Mouse (Mus musculus): ENCODE data around the gene Dohh.

The Dohh gene

GRCm38 (mm10) chr10:81400371-81401204, 16.4 kb downstream of the Dohh start:
- in situ Hi-C loops (cut with MboI; ENCODE audit: unreplicated experiment in 2 of 2): loop anchor here in 1 of 2 experiments (10.0 kb wide), 1 partner anchor 774 kb away; no protein-coding TSS in a partner anchor

DNA sequence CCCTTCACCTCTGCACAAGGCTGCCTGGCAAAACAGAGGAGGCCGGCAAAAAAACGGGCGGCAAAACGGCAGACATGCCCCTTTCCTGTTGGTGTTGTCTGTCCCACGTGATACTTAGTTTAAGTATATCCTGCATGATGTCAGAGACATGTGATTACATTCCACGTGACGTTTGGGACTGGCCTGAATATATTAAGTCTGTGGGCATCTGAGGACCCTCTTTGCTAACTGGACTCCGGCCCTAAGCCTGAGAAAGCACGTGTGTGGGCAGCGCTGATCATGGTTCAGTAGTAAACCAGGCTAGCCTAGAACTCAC, 16.9 kb downstream of the Dohh start:
- in situ Hi-C loops (cut with MboI; ENCODE audit: unreplicated experiment in 2 of 2): loop anchor here in 1 of 2 experiments (10.0 kb wide), 1 partner anchor 774 kb away; no protein-coding TSS in a partner anchor

GRCm38 (mm10) chr10:81401521-81402226, 17.4 kb downstream of the Dohh start:
- in situ Hi-C loops (cut with MboI; ENCODE audit: unreplicated experiment in 2 of 2): loop anchor here in 1 of 2 experiments (10.0 kb wide), 1 partner anchor 773 kb away; no protein-coding TSS in a partner anchor

DNA sequence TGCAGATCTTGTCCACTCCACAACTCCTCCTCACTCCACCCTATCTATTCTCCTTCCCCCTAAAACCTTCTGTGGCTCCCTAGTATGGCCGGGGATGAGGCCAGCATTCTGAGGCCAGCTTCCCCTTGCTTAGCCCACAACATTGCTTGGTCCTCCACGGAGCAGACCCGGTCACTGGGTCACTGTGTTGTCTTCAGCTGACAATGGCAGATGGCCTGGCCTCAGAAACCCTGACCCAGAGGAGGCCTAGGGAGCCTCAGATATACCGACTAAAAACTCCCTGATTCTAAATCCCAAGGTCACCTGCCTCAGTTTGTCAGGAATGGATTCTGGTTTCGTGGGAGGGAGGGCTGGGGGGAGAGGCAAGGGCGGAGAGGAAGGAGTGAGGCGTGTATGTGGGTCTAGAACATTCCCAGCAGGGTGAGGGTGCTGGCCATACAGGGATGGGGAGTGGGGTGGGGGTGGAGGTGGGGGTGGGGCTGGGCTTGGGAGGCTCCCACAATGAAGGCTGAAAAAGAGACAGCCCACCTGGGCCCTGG, 18.1 kb downstream of the Dohh start:
- in situ Hi-C loops (cut with MboI; ENCODE audit: unreplicated experiment in 2 of 2): loop anchor here in 1 of 2 experiments (10.0 kb wide), 1 partner anchor 773 kb away; no protein-coding TSS in a partner anchor

DNA sequence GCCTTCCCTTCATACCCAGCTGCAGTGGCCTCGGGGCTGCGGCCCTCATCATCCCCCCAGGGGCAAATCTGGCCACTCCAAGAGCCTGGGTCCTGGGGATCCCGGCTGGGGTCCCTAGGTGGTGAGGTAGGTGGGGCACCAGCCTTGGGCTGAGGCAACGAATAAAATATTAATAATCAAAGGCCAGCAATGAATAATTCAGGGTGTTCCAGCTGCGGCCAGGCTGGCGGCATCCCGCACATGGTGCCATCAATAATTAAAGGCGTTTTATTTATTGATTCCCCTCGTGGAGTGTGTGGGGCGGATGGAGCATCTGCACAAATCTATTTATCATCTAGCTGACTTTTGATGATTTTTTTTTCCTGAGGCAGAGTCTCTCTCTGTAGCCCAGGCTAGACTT, 19.3 kb downstream of the Dohh start:
- in situ Hi-C loops (cut with MboI; ENCODE audit: unreplicated experiment in 2 of 2): loop anchor here in 1 of 2 experiments (10.0 kb wide), 1 partner anchor 771 kb away; no protein-coding TSS in a partner anchor

DNA sequence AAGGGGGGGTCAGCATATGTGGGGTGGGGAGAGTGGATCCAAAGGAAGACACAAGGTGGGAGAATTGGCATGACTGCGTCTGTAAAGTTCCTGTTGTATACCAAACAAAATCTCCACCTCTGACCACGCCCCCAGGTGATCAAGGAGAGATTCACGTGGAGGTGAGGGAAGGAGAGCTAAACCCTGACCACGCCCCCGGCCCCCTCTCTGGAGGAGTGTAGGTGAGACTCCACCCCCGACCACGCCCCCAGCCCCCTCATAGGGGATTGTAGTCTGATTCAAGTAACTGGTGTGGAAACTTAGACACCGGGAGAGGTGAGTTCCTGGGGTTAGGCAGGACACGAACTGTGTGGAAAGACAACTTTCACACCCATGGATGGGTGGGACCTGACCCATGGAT, 19.9 kb downstream of the Dohh start:
- in situ Hi-C loops (cut with MboI; ENCODE audit: unreplicated experiment in 2 of 2): loop anchor here in 1 of 2 experiments (10.0 kb wide), 1 partner anchor 771 kb away; no protein-coding TSS in a partner anchor

GRCm38 (mm10) chr10:81404720-81405119, 20.5 kb downstream of the Dohh start:
- in situ Hi-C loops (cut with MboI; ENCODE audit: unreplicated experiment in 2 of 2): loop anchor here (5.0 to 10.0 kb wide), 2 partner anchors 38 to 770 kb away; no protein-coding TSS in a partner anchor

DNA sequence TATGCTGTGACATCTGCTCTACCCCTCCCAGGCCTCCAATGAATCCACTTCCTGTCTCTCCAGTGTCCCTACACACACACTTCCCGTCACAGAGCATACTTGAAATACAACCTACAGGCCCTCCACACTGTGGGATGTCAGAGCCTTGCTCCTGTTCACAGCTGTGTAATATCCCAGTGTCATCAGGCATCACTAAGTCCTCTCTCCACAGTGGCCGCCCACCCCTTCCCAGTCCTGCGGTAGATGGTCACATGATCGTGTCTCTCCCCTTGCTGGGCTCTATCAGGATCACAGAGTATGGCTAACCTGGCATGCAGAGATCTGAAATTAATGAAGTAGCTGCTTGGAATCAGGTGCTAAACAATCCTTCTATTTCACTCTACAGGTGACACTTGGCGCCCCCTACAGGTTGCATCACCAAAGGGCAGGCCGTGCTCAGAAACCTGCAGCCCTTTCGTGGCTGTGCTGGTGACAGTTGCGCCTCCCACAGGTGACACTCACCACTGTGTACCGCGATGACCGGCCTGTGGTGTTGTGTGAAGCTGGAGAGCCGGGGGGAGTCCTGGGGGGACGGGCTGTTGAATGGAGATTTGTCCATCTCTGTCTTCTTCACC, 21.5 kb downstream of the Dohh start:
- in situ Hi-C loops (cut with MboI; ENCODE audit: unreplicated experiment in 2 of 2): loop anchor here (5.0 to 10.0 kb wide), 2 partner anchors 37 to 769 kb away; no protein-coding TSS in a partner anchor

DNA sequence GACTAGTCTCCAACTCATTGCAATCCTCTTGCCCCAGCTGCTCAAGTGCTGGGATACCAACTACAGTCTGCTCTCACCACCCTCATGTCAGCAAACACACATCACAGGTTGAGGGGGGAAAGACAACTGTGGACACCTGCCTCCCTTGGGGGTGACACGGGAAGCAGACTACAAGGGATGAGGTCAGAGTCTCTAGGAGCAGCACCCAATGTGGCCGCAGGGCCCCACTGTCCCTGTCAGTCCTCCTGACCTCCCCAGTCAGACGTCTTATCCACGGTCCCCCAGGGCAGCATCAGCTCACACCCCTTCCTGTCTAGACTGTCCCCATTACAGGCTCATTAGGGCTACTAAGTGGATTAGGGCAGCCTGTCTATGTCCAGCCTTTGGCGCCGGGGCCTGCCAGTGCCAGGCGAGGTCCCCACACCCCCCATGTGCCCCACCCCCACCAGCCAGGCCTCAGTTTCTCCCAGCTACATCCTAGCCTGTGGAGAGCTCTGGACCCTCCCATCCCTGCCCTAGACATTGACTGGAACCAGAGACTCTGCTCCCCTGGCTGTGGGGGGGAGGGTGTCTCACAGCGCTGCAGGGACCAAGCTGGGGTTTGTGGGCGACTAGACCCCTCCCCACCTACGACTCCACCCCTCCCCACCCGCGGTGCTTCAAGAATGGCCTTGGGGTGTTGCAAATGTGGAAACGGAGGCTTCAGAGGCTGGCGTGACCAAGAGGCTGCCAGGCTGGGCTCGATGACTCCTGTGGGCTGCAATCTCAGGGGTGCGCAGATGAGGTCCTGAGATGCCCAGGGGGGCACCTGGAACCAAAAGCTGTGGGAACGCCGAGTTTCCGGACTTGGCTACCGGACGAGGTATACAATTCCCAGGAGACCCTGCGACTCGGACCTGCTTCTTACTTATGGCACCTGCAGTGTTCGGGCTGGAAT, 22.5 kb downstream of the Dohh start:
- in situ Hi-C loops (cut with MboI; ENCODE audit: unreplicated experiment in 2 of 2): loop anchor here (5.0 to 10.0 kb wide), 2 partner anchors 36 to 768 kb away; no protein-coding TSS in a partner anchor

- in situ Hi-C loops (cut with MboI; ENCODE audit: unreplicated experiment in 2 of 2): loop anchor here (5.0 to 10.0 kb wide), 2 partner anchors 35 to 767 kb away; no protein-coding TSS in a partner anchor
These were observed 23.6 kb downstream of the Dohh start for GRCm38 (mm10) chr10:81407539-81408423.

GRCm38 (mm10) chr10:81408424-81408729, 24.1 kb downstream of the Dohh start:
- in situ Hi-C loops (cut with MboI; ENCODE audit: unreplicated experiment in 2 of 2): loop anchor here (5.0 to 10.0 kb wide), 2 partner anchors 34 to 766 kb away; no protein-coding TSS in a partner anchor

DNA sequence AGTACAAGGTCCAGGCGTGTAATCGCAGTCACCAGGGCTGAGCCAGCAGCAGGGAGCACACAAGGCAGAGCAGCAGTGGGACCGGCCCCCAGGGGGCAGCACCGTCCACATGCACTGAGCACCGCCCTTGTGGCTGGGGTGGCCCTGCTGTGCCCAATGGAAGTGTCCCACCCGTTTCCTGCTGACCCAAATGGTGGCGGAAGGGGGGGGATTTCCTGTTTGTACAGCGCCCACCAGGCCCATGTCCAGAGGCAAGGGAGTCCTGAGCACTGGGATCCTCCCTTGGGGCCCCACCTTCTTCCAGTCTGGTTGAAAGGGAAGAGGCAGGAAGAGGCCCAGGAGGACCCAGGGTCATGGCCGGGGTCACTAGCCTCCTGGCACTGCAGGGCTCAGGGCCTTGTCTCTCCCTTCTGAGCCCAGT, 24.7 kb downstream of the Dohh start:
- in situ Hi-C loops (cut with MboI; ENCODE audit: unreplicated experiment in 2 of 2): loop anchor here (5.0 to 10.0 kb wide), 2 partner anchors 33 to 766 kb away; no protein-coding TSS in a partner anchor

DNA sequence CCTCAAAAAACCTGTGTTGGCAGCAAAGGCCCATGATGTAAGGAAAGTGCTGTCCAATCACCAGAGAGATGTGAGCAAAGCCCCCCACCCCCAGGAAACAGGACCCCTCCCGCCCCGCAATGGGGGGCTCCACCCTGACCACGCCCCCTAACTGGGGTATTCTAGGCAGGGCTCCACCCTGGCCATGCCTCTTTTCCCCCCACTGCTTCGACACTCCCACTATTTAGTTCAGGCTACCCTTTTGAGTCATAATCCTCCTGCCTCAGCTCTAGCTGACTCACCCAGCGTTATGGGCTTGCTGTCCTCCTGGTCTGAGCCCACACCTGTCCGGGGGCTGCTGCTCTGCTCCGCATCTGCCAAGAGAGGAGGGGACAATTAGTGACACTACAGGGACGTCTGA, 25.1 kb downstream of the Dohh start:
- in situ Hi-C loops (cut with MboI; ENCODE audit: unreplicated experiment in 2 of 2): loop anchor here (5.0 to 10.0 kb wide), 2 partner anchors 33 to 765 kb away; no protein-coding TSS in a partner anchor

DNA sequence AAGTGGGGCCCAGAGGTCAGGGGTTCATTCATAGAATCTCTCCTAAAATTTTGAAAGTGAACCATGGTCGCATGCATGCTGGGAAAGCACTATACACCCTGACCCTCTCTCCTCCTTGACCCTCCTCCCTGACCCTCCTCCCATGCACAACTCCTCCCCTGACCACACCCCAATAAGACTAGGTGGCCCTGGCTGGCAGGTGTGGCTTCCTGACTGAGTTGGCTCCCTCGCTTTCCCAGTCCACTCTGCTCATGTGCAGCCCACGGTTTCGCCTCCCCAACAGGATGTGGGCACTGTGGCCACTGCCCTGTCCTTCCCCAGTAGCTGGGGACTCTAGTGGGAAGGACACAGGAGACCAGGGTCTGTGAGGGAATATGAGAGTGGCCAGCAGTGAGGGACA, 26.1 kb downstream of the Dohh start:
- in situ Hi-C loops (cut with MboI; ENCODE audit: unreplicated experiment in 2 of 2): no loop called here

DNA sequence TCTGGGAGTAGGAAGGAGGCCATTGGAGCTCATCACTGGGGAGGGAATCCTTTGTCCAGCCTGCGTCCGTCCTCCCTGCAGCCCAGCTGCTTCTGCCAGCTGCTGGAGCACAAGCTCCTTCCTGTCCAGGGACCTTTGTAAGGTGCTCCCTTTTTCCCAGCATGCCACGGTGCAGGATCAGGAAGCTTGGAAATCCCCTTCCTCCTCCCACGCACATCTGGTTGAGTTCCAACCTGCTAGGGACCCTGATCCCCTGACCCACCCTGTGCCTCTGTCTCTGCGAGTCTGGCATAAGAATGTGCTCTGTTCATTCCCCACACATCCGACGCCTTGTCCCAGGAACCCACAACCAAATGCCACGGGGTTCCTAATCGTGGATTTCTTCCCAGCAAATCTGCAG, 26.8 kb downstream of the Dohh start:
- in situ Hi-C loops (cut with MboI; ENCODE audit: unreplicated experiment in 2 of 2): no loop called here

DNA sequence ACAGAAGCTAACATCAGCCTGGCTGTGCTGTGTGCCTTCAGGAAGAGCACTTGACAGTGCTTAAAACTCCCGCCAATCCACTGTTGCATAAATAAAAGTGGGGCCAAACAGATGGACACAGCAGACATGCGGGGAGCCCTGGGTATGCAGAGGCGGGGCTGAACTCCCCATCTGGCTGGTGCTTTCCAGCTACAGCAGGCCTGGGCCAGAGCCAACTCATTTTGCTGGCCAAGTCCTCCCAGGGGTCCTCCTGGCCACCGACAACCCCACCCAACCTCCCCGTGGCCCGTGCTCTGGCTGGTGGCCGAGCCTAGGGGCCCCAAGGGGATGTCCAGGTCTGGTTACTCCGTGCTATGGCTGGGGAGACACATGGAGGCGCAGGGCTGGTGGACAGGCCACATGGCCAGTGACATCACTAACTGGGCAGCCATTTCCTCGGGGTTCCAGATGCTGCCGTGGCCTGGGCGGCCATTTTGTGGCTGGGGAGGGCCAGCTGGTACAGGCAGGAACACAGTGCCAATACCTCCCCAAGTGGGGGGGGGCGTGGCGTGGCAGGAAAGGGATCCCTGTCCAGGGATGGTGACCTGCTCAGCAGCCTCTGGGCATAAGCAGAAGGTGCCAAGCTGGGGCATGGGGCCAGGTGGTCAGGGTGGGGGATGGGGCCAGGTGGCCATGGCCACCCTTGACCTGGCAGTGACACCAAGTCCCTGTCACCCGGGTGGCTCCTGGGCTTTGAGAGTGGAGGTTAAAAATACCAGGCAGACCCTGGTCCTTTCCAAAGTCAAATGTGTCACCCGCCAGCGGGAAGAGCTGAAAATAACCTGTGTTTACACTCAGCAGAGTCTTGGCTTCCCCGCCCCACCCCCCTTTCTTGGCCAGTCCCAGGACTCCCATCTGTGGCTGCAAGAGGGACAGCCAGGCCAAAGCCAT, 27.5 kb downstream of the Dohh start:
- in situ Hi-C loops (cut with MboI; ENCODE audit: unreplicated experiment in 2 of 2): no loop called here

DNA sequence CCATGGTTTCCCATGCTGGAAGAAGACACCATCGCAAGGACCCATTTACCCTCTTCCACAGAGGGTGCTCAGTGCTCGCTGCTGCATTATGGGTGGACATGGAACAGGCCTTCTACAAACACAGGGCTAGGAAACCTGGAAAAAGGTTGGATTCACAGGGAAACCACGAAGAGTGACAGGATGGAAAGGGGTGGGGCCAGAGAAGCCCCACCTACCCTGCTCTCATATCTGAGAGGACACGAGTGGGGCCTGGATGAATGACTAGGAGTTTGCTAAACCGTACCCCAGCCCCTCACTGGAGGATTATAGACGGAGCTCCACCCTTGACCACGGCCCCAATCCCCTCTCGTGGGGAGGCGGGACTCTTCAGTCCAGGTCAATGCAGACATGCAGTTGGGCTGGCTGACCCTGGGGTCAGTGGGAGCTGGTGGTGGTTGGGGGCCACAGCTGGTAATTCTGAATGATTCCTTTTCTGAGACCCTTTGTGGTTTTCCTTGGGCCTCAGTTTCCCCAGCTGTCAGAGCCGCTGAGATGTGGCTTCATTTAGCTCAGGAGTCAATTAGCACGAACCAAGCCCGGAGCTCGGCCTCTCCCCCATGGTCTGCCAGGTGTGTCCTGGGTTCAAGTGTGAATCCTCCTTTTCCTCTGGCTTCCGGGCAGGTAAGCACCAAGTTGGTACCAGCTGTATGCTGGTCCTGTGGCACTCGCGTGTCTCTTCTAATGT, 28.5 kb downstream of the Dohh start:
- in situ Hi-C loops (cut with MboI; ENCODE audit: unreplicated experiment in 2 of 2): no loop called here

All from v-Abl transformed pro-B cells (cell line).